Mouse (Mus musculus): ENCODE measurements at regions not wholly inside any gene's neighbourhood (a gene's known extent, or its start where the extent isn't known, plus 50 kb on each side); places are given as distances from the start of the nearest gene placed in this dataset.

GRCm38 (mm10) chr1:80032464-80032863 lies 171.5 kb upstream of the Serpine2 start:
- Histone ChIP-seq H3K4me1 (ENCODE audit: control insufficient read depth, insufficient read depth, low read length) (no peaks in the 10 kb centered on the region), H3K27me3 (replicated peaks; ENCODE audit: control insufficient read depth, insufficient read depth, low read length) (no peaks in the 10 kb centered on the region), H3K36me3 (ENCODE audit: control insufficient read depth, insufficient read depth, low read length) (no peaks in the 10 kb centered on the region), H3K4me3 (ENCODE audit: insufficient read depth, low read depth, low read length) (no peak overlapping the region), H3K27ac (ENCODE audit: insufficient read depth, low read depth, low read length) (no peak overlapping the region)
- no peak for DNase-seq
- no peak for TF ChIP-seq CTCF (conservative IDR thresholded peaks at IDR 0.05; ENCODE audit: insufficient read depth, insufficient read length, low read depth, low read length)
- no peak for TF ChIP-seq POLR2A (IDR thresholded peaks at IDR 0.05; ENCODE audit: low read depth, low read length)

- no peak for DNase-seq
- 37% methylated on average over 1 of the region's 1 CpGs for WGBS
- no peak overlapping the region for H3K27ac ChIP-seq (ENCODE audit: insufficient read depth, low read depth, low read length)
- no peak for TF ChIP-seq CTCF (conservative IDR thresholded peaks at IDR 0.05; ENCODE audit: insufficient read depth, insufficient read length, low read depth, low read length)
- TF ChIP-seq POLR2A (IDR thresholded peaks at IDR 0.05; ENCODE audit: low read depth, low read length), result no peak
- H3K4me3 ChIP-seq (ENCODE audit: insufficient read depth, low read depth, low read length), result no peak overlapping the region
- H3K36me3 ChIP-seq (ENCODE audit: control insufficient read depth, insufficient read depth, low read length), result no peaks in the 10 kb centered on the region
- no peaks in the 10 kb centered on the region for H3K27me3 ChIP-seq (replicated peaks; ENCODE audit: control insufficient read depth, insufficient read depth, low read length)
- H3K4me1 ChIP-seq (ENCODE audit: control insufficient read depth, insufficient read depth, low read length), result no peaks in the 10 kb centered on the region
These were observed 169.7 kb upstream of the Serpine2 start for GRCm38 (mm10) chr1:80030635-80031034.

GRCm38 (mm10) chr1:80030224-80030623 lies 169.2 kb upstream of the Serpine2 start:
- H3K36me3 ChIP-seq (ENCODE audit: control insufficient read depth, insufficient read depth, low read length), result no peaks in the 10 kb centered on the region
- 81% methylated on average over 3 of the region's 3 CpGs for WGBS
- H3K4me3 ChIP-seq (ENCODE audit: insufficient read depth, low read depth, low read length), result no peak overlapping the region
- TF ChIP-seq POLR2A (IDR thresholded peaks at IDR 0.05; ENCODE audit: low read depth, low read length) (no peak), CTCF (conservative IDR thresholded peaks at IDR 0.05; ENCODE audit: insufficient read depth, insufficient read length, low read depth, low read length) (no peak)
- H3K27me3 ChIP-seq (replicated peaks; ENCODE audit: control insufficient read depth, insufficient read depth, low read length), result no peaks in the 10 kb centered on the region
- DNase-seq, result no peak
- no peak overlapping the region for H3K27ac ChIP-seq (ENCODE audit: insufficient read depth, low read depth, low read length)
- no peaks in the 10 kb centered on the region for H3K4me1 ChIP-seq (ENCODE audit: control insufficient read depth, insufficient read depth, low read length)

GRCm38 (mm10) chr1:80025863-80026616 lies 165.1 kb upstream of the Serpine2 start:
- TF ChIP-seq POLR2A (IDR thresholded peaks at IDR 0.05; ENCODE audit: low read depth, low read length) (no peak), CTCF (conservative IDR thresholded peaks at IDR 0.05; ENCODE audit: insufficient read depth, insufficient read length, low read depth, low read length) (no peak)
- 0 out of 2 replicates have a peak, but pooled peaks cover 2% of the 10 kb centered on the region for H3K4me1 ChIP-seq (ENCODE audit: control insufficient read depth, insufficient read depth, low read length)
- H3K27me3 ChIP-seq (replicated peaks; ENCODE audit: control insufficient read depth, insufficient read depth, low read length), result no peaks in the 10 kb centered on the region
- no peaks in the 10 kb centered on the region for H3K36me3 ChIP-seq (ENCODE audit: control insufficient read depth, insufficient read depth, low read length)
- DNase-seq, result no peak
- no peak overlapping the region for H3K4me3 ChIP-seq (ENCODE audit: insufficient read depth, low read depth, low read length)
- no peak overlapping the region for H3K27ac ChIP-seq (ENCODE audit: insufficient read depth, low read depth, low read length)
- 92% methylated on average over 4 of the region's 4 CpGs for WGBS

- Histone ChIP-seq H3K27ac (ENCODE audit: insufficient read depth, low read depth, low read length) (no peak overlapping the region), H3K4me1 (ENCODE audit: control insufficient read depth, insufficient read depth, low read length) (0 out of 2 replicates have a peak, but pooled peaks cover 2% of the 10 kb centered on the region), H3K36me3 (ENCODE audit: control insufficient read depth, insufficient read depth, low read length) (no peaks in the 10 kb centered on the region), H3K4me3 (ENCODE audit: insufficient read depth, low read depth, low read length) (no peak overlapping the region), H3K27me3 (replicated peaks; ENCODE audit: control insufficient read depth, insufficient read depth, low read length) (no peaks in the 10 kb centered on the region)
- DNase-seq, result peak; percentile 34
- 65% methylated on average over 6 of the region's 6 CpGs for WGBS
- TF ChIP-seq CTCF (conservative IDR thresholded peaks at IDR 0.05; ENCODE audit: insufficient read depth, insufficient read length, low read depth, low read length) (no peak), POLR2A (IDR thresholded peaks at IDR 0.05; ENCODE audit: low read depth, low read length) (no peak)
These were observed 162.6 kb upstream of the Serpine2 start for GRCm38 (mm10) chr1:80023518-80024095.

GRCm38 (mm10) chr1:80021866-80022265 lies 160.9 kb upstream of the Serpine2 start:
- Histone ChIP-seq H3K4me1 (ENCODE audit: control insufficient read depth, insufficient read depth, low read length) (0 out of 2 replicates have a peak, but pooled peaks cover 2% of the 10 kb centered on the region), H3K27me3 (replicated peaks; ENCODE audit: control insufficient read depth, insufficient read depth, low read length) (no peaks in the 10 kb centered on the region), H3K27ac (ENCODE audit: insufficient read depth, low read depth, low read length) (no peak overlapping the region), H3K4me3 (ENCODE audit: insufficient read depth, low read depth, low read length) (no peak overlapping the region), H3K36me3 (ENCODE audit: control insufficient read depth, insufficient read depth, low read length) (no peaks in the 10 kb centered on the region)
- TF ChIP-seq CTCF (conservative IDR thresholded peaks at IDR 0.05; ENCODE audit: insufficient read depth, insufficient read length, low read depth, low read length), result no peak
- no peak for TF ChIP-seq POLR2A (IDR thresholded peaks at IDR 0.05; ENCODE audit: low read depth, low read length)
- DNase-seq, result no peak
- 61% methylated on average over 3 of the region's 3 CpGs for WGBS

GRCm38 (mm10) chr1:80018391-80019065 lies 157.5 kb upstream of the Serpine2 start:
- H3K27me3 ChIP-seq (replicated peaks; ENCODE audit: control insufficient read depth, insufficient read depth, low read length), result no peaks in the 10 kb centered on the region
- DNase-seq, result peak; percentile 57
- WGBS, result 73% methylated on average over 11 of the region's 11 CpGs
- H3K36me3 ChIP-seq (ENCODE audit: control insufficient read depth, insufficient read depth, low read length), result no peaks in the 10 kb centered on the region
- H3K4me1 ChIP-seq (ENCODE audit: control insufficient read depth, insufficient read depth, low read length), result 0 out of 2 replicates have a peak, but pooled peaks cover 2% of the 10 kb centered on the region
- TF ChIP-seq CTCF (conservative IDR thresholded peaks at IDR 0.05; ENCODE audit: insufficient read depth, insufficient read length, low read depth, low read length), result no peak
- no peak for TF ChIP-seq POLR2A (IDR thresholded peaks at IDR 0.05; ENCODE audit: low read depth, low read length)
- no peak overlapping the region for H3K4me3 ChIP-seq (ENCODE audit: insufficient read depth, low read depth, low read length)
- no peak overlapping the region for H3K27ac ChIP-seq (ENCODE audit: insufficient read depth, low read depth, low read length)

Measured in kidney, adult 2 months (tissue).